Mouse (Mus musculus): ENCODE data around the gene Arl6ip5.

Gene Arl6ip5

GRCm38 (mm10) chr6:97210191-97210961 is at the start of gene Arl6ip5:
Gene Arl6ip5, plus strand, starts transcription at chr6:97210689.
- in situ Hi-C loops (cut with MboI, MseI), result no loop called here

GRCm38 (mm10) chr6:97175716-97176115 is 34.8 kb upstream of the Arl6ip5 start:
- in situ Hi-C loops (cut with MboI, MseI), result no loop called here

- in situ Hi-C loops (cut with MboI, MseI), result no loop called here
Observed at GRCm38 (mm10) chr6:97178491-97179366, 31.8 kb upstream of the Arl6ip5 start, which contains the start of gene Tmf1. Gene Tmf1, minus strand, starts transcription at chr6:97179122.

- in situ Hi-C loops (cut with MboI, MseI), result no loop called here
Observed at GRCm38 (mm10) chr6:97179367-97179828, 31.1 kb upstream of the Arl6ip5 start.

- in situ Hi-C loops (cut with MboI, MseI), result loop anchor here (5.0 kb wide), 1 partner anchor 53 kb away; the partner anchor contains the start of gene Eogt
Observed at GRCm38 (mm10) chr6:97200437-97200836, 10.1 kb upstream of the Arl6ip5 start.

GRCm38 (mm10) chr6:97202477-97202876 is 8.0 kb upstream of the Arl6ip5 start:
- in situ Hi-C loops (cut with MboI, MseI), result loop anchor here (5.0 kb wide), 1 partner anchor 55 kb away; the partner anchor contains the start of gene Eogt

GRCm38 (mm10) chr6:97204252-97204869 is 6.1 kb upstream of the Arl6ip5 start:
- in situ Hi-C loops (cut with MboI, MseI), result loop anchor here (5.0 kb wide), 1 partner anchor 57 kb away; the partner anchor contains the start of gene Eogt

GRCm38 (mm10) chr6:97204952-97205351 is 5.5 kb upstream of the Arl6ip5 start:
- in situ Hi-C loops (cut with MboI, MseI), result loop anchor here (5.0 kb wide), 1 partner anchor 58 kb away; the partner anchor contains the start of gene Eogt

GRCm38 (mm10) chr6:97205439-97205885 is 5.0 kb upstream of the Arl6ip5 start, which contains the start of gene Uba3:
Gene Uba3, minus strand, starts transcription at chr6:97205647.
- in situ Hi-C loops (cut with MboI, MseI), result no loop called here

- in situ Hi-C loops (cut with MboI, MseI), result no loop called here
Observed at GRCm38 (mm10) chr6:97207085-97207484, 3.4 kb upstream of the Arl6ip5 start.

GRCm38 (mm10) chr6:97208406-97208805 is 2.1 kb upstream of the Arl6ip5 start:
- in situ Hi-C loops (cut with MboI, MseI), result no loop called here

GRCm38 (mm10) chr6:97209201-97209600 is 1.3 kb upstream of the Arl6ip5 start:
- in situ Hi-C loops (cut with MboI, MseI), result no loop called here

- in situ Hi-C loops (cut with MboI, MseI), result no loop called here
Observed at GRCm38 (mm10) chr6:97209751-97210150, 738 bp upstream of the Arl6ip5 start.

GRCm38 (mm10) chr6:97210962-97211601 is 593 bp downstream of the Arl6ip5 start:
- in situ Hi-C loops (cut with MboI, MseI), result no loop called here

- in situ Hi-C loops (cut with MboI, MseI), result no loop called here
Observed at GRCm38 (mm10) chr6:97211981-97212380, 1.5 kb downstream of the Arl6ip5 start.

- in situ Hi-C loops (cut with MboI, MseI), result no loop called here
Observed at GRCm38 (mm10) chr6:97216154-97216821, 5.8 kb downstream of the Arl6ip5 start.

GRCm38 (mm10) chr6:97220672-97221071 is 10.2 kb downstream of the Arl6ip5 start:
- in situ Hi-C loops (cut with MboI, MseI), result no loop called here

GRCm38 (mm10) chr6:97221205-97222025 is 10.9 kb downstream of the Arl6ip5 start:
- in situ Hi-C loops (cut with MboI, MseI), result no loop called here

GRCm38 (mm10) chr6:97222321-97222720 is 11.8 kb downstream of the Arl6ip5 start:
- in situ Hi-C loops (cut with MboI, MseI), result no loop called here

Data from regulatory T cell (primary cell).